Mouse (Mus musculus): ENCODE results near the gene Clec4a3.
"Not testable (repeated sequence)": the region's sequence is repeated elsewhere in the genome, so short reads cannot be mapped to it uniquely, and the experiment has no call there.

Gene Clec4a3

DNA sequence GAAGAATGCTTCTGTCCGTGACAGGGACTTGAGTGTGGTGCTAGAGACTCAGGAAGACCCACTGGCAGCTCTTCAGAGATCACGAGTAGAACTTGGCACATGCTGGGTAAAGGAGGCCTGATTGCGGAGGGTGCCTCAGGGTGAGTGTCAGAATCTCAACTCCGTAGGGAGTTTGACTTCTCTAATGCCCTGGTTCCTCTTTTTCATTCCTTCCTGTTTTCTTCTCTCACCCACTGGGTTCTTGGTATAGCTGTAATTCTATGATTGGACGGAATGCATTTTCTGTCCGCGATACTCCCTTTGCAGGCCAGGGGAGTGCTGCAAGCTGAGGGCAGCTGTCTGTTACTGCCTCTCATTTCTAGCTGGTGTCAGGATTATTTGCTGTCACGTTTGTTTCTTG is at the start of gene Clec4a3:
TSS of gene Clec4a3 (plus strand) at position 115 of the 400 bp plus-strand sequence.
- DNase-seq (ENCODE audit: low read depth): no peak

DNA sequence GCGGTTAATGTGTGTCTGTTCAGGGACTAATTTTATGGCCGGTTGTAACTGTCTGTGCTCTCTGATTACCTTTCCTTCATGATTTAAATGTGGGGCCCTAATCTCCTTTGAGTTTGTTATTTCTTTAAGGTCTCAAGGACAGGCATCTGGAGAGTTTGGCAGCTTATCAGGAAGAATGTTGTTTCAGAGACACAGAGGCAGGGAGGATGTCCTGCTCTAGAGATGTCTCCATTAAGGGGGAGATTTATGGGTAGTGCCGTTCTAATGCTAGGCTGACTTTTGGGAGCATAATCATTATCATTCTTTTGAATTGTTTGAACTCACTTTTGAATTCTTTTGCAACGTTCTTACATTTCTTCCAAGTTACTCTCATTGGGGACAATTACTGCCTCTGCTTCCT is 32.4 kb upstream of the Clec4a3 start:
- DNase-seq (ENCODE audit: low read depth): no peak

GRCm38 (mm10) chr6:122921451-122921850 is 30.9 kb upstream of the Clec4a3 start, which contains the start of gene Clec4a1:
Gene Clec4a1, plus strand, starts transcription at chr6:122921848.
- DNase-seq (ENCODE audit: low read depth): no peak

DNA sequence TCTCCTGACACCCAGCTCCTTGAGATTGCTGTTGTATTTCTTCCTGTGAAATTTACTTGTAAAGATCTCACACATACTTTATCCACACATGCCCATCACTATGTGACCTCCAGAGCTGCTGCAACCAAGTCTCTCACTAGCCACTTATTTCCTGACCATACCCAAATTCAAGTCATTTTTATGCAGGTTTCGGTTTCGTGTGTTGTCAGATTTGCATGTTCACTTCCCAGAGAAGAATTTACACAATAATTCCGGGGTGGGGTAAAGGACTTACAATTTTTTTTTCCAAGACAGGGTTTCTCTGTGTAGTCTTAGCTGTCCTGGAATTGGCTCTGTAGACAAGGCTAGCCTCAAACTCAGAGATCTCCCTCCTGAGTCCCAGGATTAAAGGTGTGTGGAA is 17.5 kb upstream of the Clec4a3 start:
- no peak for DNase-seq (ENCODE audit: low read depth)

DNA sequence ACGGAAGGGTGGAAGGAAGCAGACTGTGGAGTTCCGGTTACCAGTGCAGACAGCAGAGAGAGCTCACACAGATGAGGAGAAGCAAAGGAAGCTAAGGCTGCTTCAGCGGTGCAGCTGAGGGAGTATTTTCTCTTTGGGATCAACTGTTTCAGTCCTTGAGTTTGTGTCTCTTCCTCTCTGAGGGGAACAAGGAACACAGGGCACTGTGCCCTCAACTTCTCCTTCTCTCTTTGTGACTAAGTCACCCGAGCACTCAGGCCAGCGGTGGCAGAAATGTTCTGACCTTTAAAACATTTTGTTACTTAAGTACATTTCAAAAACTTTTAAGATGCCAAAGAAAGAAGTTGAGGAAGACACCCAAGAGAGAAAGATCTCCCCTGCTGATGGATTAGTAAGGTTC is 12.7 kb upstream of the Clec4a3 start:
- no peak for DNase-seq (ENCODE audit: low read depth)

GRCm38 (mm10) chr6:122946760-122947159 is 5.6 kb upstream of the Clec4a3 start:
- no peak for DNase-seq (ENCODE audit: low read depth)

DNA sequence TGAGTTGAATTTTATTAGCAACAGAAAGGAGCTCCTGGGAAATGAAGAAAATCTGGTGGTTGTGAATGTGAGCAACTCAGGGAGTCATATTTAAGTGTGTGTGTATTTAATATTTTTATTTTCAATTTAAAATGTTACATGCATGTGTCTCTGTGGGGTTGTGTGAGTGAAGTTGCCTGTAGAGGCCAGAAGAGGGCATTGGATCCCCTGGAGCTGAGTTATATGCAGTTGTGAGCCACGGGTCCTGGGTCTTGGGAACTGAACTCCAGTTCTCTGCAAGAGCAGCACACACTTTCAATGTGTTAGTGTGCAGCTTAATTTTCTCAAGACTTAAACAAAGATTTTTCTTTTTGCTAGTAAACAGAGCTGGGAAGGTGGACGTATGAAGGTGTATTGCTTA is 12.2 kb downstream of the Clec4a3 start:
- no peak for DNase-seq (ENCODE audit: low read depth)

- DNase-seq (ENCODE audit: low read depth): no peak
Measured at GRCm38 (mm10) chr6:122969048-122969447, 16.7 kb downstream of the Clec4a3 start.

DNA sequence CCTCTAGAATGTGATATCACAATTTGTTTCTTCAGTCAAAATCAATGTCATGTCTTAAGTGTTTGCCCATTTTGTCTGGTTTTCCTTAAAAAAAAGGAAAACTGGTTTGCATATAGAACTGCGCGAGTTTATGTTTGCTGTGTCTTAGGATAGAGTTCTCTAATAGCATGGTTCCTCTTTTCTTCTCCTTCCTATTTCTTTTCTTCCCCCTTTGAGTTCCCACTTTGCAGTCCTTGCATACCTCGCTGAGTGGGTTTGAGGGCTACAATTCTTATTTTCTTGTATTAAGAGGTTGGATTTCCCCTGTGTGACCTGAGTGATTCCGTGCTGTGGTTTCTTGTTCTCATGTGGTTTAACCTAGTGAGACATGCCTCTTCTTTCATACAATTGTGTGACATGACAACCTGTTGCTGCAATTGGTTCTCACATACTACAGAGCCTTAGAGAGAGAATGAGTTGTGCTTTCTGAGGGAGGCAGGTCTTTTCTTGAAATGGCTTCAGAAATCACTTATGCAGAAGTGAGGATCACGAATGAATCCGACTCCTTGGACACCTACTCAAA is 37.6 kb downstream of the Clec4a3 start, which contains the start of gene Clec4a4:
TSS of gene Clec4a4 (plus strand) at position 492 of the 562 bp plus-strand sequence.
- no peak for DNase-seq (ENCODE audit: low read depth)

- DNase-seq (ENCODE audit: low read depth): not testable (repeated sequence)
Measured at GRCm38 (mm10) chr6:123004696-123005095, 52.4 kb downstream of the Clec4a3 start.

GRCm38 (mm10) chr6:123005591-123005990 is 53.3 kb downstream of the Clec4a3 start:
- no peak for DNase-seq (ENCODE audit: low read depth)

Data from fibroblast of lung, adult 2 months (primary cell).